Mouse (Mus musculus) heart, postnatal 0 days (tissue): ENCODE data around the gene Rnf10.

Source experiments
- CTCF ChIP-seq: IDR thresholded peaks from 2 replicates; pipeline ENCODE4 v1.5.1; 2016; ENCODE audit warnings: antibody characterized with exemption, control low read depth, low read depth
- EP300 ChIP-seq: IDR thresholded peaks from 2 replicates; pipeline ENCODE4 v1.6.1; 2016; ENCODE audit warnings: antibody characterized with exemption, low read depth

GRCm38 (mm10) chr5:115294173-115294572 lies 21.5 kb upstream of the Rnf10 start:
- TF ChIP-seq CTCF (no peak), EP300 (no peak)
